Mouse (Mus musculus) cerebellum, adult 9-10 months (tissue): ENCODE measurements at regions not wholly inside any gene's neighbourhood (a gene's known extent, or its start where the extent isn't known, plus 50 kb on each side); places are given as distances from the start of the nearest gene placed in this dataset.

Experiments used
- DNase-seq: peaks from one replicate; pipeline ENCODE4 v3.0.0; 2022

- DNase-seq = peak; percentile 17
These were observed 223.9 kb upstream of the Adgrb3 start for GRCm38 (mm10) chr1:26053415-26053814.

GRCm38 (mm10) chr1:26047804-26048203 lies 218.3 kb upstream of the Adgrb3 start:
- no peak for DNase-seq
